Mouse (Mus musculus): ENCODE measurements at regions not wholly inside any gene's neighbourhood (a gene's known extent, or its start where the extent isn't known, plus 50 kb on each side); places are given as distances from the start of the nearest gene placed in this dataset.

DNA sequence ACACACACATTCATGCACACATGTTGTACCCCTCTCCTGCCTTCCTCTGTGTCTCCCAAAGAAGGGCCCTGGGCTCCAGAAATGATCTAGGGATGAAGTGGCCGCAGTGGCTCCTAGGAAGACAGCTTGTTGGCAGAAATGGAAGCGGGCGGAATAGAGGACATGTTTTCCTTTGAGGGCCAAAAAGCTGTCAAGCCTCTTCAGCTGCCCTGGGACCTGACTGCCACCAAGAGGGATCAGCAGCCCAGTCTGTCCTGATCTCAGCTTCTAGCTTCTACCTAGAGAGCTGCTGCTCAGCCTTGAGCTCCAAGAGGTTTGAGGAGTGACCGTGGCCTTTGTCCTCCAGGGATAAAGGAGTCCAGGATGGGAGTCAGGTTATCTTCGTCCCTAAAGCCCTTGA, 93.8 kb upstream of the Zfp703 start:
- ATAC-seq (replicated peaks; ENCODE audit: low FRiP score, low TSS enrichment, poor library complexity, severe bottlenecking), result no peak

DNA sequence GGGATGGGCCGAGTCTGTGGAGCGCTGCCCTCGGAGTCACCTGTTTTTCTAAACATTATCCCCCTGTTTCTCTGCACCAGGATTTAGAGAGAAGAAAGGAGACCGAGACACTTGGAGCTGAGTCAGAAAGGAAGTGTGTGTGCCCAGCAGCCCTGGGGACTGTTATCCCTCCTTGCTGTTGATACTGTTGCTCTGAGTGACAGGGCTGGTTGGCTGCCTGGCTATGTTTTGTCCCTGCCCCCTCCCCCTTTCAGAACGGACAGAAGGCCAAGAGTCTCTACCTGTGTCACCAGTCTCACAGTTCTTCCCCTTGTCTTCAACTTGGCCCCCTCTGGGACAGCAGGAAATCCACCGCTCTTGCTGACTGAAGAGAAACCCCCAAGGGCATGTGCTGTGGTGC, 93.4 kb upstream of the Zfp703 start:
- no peak for ATAC-seq (replicated peaks; ENCODE audit: low FRiP score, low TSS enrichment, poor library complexity, severe bottlenecking)

DNA sequence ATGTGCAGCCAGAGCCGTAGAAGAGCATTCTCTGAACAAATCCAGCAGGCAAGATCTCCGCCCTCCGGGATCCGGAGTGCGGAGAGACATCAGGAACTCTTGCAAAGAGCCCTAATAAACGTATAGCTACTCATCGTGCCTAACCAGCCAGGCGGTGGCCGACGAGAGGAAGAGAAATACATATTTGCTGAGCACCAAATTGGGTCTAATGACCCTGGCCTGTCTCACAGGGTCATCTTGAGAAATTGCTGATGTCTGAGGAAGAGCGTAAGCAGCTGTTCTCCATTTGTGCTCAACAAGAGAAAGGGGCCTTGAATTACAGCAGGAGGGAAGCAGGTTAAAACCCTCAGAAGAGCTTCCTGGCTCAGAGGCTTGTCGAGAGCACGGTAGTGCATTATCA, 92.8 kb upstream of the Zfp703 start:
- no peak for ATAC-seq (replicated peaks; ENCODE audit: low FRiP score, low TSS enrichment, poor library complexity, severe bottlenecking)

DNA sequence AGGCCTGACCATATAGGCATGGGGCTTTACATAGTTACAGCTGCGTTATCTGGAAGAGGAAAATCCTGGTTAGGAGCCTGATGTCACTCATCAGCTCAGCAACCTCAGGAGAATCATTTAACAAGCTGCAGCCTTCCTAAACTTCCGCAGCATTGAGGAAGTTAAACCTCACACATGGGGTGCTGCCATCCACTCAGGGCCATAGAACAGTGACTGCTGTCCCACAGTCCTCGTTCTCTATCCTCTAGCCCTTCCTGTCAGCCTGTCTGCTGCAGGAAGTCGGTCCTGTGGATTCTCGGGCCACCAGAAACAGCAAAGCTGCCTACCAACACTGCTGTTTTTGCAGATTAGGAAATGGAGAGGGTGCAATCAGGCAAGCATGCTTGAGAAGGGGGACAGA, 91.8 kb upstream of the Zfp703 start:
- no peak for ATAC-seq (replicated peaks; ENCODE audit: low FRiP score, low TSS enrichment, poor library complexity, severe bottlenecking)

DNA sequence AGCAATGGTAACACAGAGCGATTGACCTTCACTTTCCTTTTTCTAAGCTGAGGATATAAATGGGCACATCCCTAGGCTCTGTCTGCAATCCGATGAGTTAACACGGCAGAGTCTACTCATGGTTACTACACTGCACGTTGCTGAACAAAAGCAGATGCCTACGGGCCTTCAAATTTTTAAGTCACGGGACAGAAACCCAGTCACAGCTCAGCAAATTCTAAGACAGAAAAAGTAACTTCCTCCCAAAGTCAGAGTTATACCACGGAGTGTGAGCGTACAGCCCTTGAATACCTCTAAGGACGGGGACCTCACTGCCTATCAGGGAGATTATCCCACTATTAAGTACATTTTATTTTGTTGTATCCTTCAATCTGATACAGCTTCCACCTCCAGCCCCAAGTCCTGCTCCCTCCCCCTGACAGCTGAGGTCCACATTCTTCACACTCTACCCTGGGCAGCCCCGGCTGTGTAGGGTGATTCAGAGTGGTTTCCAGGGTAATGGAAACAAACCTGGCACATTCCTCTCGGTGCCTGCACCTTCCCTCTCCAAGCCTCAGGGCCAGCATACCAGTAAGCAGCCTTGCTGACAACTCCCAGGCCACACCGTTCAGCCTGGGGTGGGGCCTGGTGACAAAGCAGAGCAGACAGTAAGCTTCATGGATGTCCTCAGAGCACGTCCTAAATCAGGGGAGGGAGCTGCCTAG, 90.2 kb upstream of the Zfp703 start:
- ATAC-seq (replicated peaks; ENCODE audit: low FRiP score, low TSS enrichment, poor library complexity, severe bottlenecking), result no peak

DNA sequence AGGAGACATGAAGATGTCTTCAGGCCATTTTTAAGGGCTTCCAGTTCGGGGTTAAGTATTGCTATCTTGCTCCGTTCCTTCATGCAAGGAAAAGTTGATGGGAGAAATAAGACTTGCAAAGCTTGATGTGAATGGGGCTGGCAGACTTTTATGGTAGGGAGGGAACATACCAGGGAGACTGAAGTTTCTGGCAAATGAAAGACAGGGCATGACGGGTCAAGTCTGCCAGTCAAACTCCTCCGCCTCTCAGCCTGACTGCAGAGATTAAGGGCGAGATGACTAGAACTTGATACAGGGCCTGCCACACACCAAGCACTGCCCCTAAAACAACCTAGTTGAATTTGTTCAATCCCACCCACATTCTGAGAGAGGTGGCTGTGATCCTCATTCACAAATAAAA, 89.6 kb upstream of the Zfp703 start:
- no peak for ATAC-seq (replicated peaks; ENCODE audit: low FRiP score, low TSS enrichment, poor library complexity, severe bottlenecking)

DNA sequence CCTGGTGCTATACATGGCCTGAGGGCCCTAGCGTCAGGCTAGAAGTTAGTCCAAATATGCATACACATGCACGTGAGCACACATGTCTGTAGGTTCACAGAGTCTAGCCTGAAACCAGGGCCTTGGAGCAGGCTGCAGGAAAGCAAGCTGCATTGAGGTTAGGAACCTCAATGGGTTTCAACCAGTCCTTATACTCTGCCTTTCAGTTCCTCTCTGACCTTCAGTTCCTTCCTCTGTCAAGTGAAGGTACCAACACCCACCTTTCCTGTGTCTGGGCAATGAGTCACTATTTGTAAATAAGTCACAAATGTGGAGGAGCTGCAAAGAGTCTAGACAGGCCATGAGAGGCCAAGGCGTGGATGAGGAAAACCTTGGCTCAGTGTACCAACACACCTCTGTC, 89.1 kb upstream of the Zfp703 start:
- no peak for ATAC-seq (replicated peaks; ENCODE audit: low FRiP score, low TSS enrichment, poor library complexity, severe bottlenecking)

DNA sequence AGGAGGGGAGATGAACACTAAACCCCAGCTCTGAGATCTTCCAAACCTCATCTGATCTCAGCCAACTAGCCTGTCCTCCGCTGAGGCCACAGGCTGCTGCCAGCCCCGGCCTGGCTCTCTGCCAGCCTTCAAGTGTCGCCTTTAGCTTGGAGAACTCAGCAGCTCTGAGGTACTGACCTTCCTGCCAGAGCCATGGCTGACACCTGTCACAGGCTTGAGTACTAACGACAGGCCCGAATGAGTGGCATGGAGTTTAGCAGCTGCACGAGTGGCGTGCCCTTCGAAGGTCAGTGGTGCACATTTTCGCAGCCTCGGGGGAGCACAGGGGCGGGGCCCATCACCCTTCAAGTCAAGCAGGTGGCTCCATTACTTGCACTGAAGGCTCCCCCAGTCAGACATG, 85.2 kb upstream of the Zfp703 start:
- no peak for ATAC-seq (replicated peaks; ENCODE audit: low FRiP score, low TSS enrichment, poor library complexity, severe bottlenecking)

DNA sequence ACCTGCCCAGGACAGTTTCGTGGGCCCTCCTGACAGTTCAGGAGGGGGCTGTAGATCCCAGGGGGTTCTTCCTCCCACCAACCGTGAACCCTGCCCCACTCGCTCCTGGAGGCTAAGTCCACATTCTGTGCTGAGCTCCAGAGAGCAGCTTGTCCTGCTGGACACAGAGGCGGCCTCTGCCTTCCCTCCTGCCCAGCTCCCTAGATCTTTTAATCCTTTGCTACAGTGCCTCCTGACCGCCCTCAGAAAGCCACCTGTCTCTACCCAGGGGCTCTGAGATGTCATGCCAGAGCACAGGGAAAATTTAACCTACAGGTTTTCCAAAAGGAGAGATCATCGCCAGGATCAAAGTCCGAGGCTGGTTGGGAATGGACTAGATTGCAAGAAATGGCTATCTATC, 84.7 kb upstream of the Zfp703 start:
- no peak for ATAC-seq (replicated peaks; ENCODE audit: low FRiP score, low TSS enrichment, poor library complexity, severe bottlenecking)

DNA sequence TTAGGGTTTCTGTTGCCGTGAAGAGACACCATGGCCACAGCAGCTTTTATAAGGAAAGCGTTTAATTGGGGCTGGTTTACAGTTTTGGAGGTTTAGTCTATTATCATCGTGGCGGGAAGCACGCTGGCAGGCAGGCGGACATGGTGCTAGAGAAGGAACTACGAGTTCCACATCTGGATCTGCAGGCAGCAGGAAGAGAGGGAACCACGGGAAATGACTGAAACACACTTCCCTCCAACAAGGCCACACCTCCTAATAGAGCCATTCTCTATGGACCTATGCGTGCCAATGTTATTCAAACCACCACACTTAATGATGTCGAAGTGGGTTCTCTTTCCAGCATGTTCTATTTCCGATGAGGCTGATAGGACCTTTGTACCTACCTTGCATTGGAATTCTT, 81.3 kb upstream of the Zfp703 start:
- no peak for ATAC-seq (replicated peaks; ENCODE audit: low FRiP score, low TSS enrichment, poor library complexity, severe bottlenecking)

DNA sequence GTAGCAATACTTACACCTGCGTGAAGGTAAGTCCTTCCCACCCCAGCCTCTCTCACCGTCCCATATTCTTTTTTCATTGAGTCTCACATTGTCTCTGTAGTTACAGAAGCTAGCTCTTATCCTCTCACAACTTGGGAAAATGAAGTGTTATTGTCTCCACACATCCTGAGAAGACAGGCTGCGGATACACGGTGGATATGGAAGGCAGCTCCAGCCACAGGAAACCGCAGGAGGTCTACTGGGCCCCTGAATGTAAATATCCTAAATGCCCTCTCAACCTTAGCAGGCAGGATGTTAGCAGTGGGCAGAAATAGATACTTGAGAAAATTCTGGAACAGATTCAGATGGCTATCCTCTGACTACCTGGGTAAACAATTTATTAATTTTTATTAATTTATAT, 73.8 kb upstream of the Zfp703 start:
- no peak for ATAC-seq (replicated peaks; ENCODE audit: low FRiP score, low TSS enrichment, poor library complexity, severe bottlenecking)

DNA sequence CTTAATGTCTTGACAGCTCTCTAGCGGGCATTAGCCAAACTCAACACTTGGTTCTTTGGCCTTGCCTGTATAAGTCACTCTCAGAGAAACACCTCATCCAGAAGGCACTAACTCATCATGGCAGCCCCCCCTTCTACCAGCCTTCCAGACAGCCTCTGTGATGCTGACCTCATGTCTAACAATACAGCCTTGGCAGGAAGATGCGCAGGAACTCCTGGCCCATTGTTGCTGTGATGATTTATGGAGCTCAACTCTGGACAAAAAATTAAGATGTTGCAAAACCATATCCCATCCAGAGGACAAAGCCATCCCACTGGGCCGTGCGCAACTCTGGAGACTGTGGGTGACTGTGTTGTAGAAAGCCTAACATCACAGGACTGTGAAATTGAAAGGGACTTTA, 70.9 kb upstream of the Zfp703 start:
- no peak for ATAC-seq (replicated peaks; ENCODE audit: low FRiP score, low TSS enrichment, poor library complexity, severe bottlenecking)

DNA sequence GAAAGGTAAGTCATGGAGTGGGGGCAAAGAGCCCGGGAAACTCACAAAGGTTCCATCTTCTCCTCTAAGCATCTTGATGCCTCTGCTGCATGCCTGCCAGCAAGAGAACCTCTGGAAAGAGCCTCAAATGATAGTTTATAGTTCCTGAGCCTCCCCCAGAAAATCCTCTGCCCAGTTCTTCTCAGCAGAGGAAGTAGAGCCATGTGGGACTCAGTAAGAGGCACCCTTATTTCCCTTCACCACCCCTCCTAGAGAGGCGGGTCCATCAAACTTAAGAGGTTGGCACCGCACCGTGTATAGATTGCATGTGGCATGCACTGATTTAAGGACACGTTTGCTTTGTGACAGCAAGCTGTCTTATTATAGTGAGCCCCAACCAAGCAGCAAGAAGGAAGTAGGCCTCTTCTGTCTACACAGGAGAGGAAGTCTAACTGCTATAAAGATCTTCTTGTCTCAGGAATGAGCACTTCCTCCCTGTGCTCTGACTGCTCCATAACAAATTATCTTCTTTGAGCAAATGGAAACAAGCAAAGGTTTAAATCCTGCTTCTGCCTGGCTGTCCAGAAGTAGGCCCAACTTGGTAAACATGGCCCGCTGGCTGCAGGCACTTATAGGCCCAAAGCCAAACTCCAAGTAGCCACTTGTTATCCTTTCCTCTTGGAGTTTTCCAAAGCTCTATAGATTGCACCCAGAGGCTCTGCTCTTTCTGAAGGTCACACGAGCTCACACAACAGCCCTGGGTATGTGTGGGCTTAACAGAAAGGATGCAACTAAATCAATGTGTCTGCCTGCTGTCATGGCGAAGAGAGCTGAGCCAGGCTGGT, 69.6 kb upstream of the Zfp703 start:
- no peak for ATAC-seq (replicated peaks; ENCODE audit: low FRiP score, low TSS enrichment, poor library complexity, severe bottlenecking)

DNA sequence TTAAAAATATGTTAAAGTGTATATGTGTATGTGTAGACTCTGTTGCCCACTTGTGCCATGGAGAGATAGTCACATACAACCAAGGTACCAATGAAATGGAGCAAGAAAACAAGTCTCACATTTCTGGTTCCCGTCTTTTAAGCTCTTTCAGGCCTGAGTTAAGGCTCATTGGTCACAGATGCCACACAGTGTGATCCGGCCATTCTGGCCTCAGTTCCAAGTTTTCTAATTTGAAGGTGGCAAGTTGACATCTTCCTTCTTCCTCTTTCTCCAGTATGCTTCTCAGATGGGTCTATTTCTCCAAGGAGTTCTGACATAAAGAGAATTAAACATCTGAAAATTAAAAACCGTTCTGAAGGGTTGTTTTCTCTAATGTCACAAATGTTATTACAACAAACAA, 66.9 kb upstream of the Zfp703 start:
- ATAC-seq (replicated peaks; ENCODE audit: low FRiP score, low TSS enrichment, poor library complexity, severe bottlenecking), result no peak

DNA sequence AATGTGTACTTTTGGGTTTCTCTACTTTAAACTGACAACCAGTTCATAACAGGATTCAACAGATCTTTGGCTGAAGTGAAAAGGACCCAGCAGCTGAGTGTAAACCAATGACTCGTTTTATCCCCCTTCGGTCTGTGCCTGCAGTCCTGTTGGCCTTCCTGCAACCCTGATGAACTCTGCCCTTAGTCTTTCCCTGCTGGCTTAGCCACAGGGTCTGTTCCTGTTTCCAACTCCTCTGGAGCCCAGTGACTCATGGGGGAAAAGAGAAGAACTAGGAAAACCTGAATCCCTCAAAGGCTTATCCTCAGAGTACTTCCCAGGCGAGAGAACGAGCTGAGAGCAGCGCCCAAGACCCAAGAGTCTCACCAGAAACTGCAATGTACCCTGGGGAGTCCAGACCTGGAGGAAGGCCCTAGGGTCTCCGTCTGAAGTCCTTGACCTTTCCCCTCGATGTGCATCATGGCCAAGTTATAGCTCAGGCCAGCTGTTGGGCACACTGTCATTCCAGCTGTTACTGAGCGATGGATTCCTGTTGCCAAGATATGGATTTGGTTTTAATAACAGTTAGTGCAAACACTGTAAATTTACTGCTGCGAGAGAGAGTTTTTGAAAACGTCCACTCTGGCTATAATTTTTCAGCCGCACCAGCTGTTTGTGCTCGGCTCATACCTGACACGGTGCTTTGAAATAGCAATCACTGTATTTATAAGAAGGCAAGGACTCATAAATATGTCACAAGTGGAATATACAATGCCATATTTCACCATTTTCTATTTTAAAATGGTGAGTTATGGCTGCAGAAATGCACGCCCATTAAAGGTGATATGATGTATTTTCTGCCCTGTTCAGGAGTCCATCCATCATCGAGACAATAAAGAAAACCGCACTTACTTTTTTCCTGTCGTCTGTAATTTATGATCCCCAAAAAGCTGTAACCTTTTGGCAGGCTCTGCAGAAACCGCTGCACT, 63.3 kb upstream of the Zfp703 start:
- ATAC-seq (replicated peaks; ENCODE audit: low FRiP score, low TSS enrichment, poor library complexity, severe bottlenecking), result no peak

DNA sequence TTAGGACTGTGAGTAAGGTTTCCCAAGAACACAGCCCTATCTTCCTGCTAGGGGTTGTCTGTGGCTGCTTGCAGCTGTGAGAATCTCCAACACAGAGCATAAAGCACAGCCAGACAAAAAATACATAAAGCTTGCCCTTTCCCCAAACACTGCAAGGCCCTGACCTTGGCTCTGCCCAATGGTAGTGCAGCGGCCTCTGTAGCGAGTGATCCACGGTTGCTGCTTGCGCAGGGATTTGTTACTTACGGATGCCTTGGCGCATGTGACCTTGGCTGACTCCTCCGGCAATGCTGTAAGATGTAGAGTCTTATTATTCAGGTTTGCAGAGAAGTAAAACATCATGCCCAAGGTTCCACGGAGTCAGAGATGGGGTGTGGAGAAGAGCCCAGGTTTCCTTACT, 61.4 kb upstream of the Zfp703 start:
- ATAC-seq (replicated peaks; ENCODE audit: low FRiP score, low TSS enrichment, poor library complexity, severe bottlenecking), result no peak

DNA sequence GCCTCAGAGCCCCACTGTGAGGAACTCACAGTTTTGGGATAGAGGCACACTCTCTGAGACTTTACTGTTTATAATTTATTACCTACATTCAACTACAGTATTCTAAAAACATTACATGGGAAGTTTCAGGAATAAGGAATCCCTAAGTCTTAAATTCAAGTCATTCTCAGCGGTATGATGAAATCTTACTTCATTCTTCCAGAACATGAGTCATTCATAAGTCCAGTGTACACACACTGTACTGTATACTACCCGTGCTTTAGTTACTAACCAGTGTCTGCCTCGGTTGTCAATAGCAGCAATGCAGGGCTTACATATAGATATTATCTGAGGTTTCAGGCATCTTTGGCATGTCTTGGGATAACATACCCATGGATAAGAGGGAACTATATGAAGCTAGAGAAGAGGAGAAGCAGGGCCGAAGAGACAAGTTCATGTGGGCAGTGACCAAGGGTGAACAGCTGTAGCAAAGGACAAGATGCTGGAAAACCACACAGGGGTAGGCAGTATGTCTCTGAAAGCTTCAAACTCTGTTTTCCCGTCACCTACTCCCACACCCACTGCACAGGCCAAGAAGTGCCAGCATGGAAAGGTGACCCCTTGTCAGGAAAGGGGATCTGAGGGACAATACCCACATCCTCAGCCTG, 55.5 kb upstream of the Zfp703 start:
- ATAC-seq (replicated peaks; ENCODE audit: low FRiP score, low TSS enrichment, poor library complexity, severe bottlenecking), result no peak

DNA sequence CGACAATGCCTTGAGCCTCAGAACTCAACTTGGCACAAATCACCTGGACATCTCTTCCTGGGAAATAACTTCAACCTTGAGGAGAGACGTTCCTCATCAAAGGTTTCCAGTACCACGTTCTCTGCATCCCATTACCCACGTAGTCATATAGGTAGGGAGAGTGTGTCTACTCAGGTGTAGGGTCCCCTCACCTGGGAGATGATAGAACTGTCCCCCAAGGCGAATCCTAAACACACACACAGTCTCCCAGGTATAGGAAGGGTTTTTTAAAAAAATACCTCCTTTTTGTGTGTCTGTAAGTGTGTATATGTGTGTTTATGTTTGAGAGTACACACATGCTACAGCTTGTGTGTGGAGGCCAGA, 55.0 kb upstream of the Zfp703 start:
- ATAC-seq (replicated peaks; ENCODE audit: low FRiP score, low TSS enrichment, poor library complexity, severe bottlenecking), result no peak

DNA sequence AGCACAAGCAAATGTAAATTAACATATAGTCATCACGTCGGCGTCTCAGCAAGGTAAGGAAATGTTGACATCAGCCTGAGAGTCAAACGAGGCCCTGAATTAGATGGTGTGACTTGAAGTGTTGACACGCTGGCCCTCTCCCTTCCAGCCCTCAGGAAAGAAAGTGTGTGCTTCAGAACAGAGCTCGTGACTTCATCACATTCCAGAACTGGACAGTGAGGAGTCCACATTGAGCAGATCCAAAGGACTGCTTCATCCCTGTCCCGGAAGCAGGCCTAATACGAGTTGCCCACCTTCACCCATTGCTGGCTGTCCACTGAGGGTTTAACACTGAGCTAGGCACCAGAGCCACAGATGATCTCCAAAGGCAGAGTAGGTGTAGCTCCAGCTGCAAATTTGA, 54.0 kb upstream of the Zfp703 start:
- no peak for ATAC-seq (replicated peaks; ENCODE audit: low FRiP score, low TSS enrichment, poor library complexity, severe bottlenecking)
